Mouse (Mus musculus) right cerebral cortex, postnatal 36 days (tissue): ENCODE results near the gene Olfr624.
"Not testable (repeated sequence)": the region's sequence is repeated elsewhere in the genome, so short reads cannot be mapped to it uniquely, and the experiment has no call there.

Experiments used
- DNase-seq, 2 experiments: peaks; one replicate each; pipeline ENCODE4 v3.0.0; 2022; ENCODE audit warnings: low spot score in 2 of 2, mixed read lengths in 1 of 2

Olfr624 gene

DNA sequence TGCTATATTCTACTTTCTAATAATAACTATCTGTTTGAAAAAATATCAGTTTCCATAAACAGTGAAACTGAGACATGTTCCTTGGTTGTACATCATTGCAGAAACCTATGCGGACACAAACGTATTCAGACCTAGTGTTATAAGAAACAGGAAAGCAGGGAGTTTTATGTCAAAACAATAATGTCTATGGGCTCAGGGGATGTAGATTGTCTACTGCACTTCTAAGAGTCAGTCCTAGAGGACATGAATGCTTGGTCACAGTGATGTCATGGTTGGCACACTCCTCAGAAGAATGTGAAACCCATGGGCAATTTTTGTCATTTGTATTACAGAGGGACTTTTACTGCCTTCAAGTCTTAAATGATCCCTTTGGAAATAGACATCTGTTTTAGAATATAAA is at the start of gene Olfr624:
Gene Olfr624, minus strand, starts transcription at position 101 of the 400 bp plus-strand sequence.
- no peak for DNase-seq

DNA sequence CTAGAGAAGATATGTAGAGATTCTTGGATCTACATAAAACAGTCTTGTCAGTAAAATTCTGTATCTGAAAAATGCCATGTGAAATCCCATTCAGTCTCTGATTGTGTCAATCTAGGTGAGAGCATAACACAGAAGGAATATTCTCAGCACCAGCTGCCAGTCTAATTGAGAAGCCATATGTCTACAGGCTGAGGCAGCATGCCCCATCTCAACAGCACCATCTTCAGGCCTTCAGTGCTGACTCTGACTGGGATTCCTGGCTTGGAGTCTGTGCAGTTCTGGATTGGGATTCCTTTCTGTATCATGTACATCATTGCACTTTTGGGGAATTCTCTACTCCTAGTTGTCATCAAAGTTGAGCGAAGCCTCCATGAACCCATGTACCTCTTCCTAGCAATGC is 45.4 kb upstream of the Olfr624 start:
- not testable (repeated sequence) for DNase-seq

DNA sequence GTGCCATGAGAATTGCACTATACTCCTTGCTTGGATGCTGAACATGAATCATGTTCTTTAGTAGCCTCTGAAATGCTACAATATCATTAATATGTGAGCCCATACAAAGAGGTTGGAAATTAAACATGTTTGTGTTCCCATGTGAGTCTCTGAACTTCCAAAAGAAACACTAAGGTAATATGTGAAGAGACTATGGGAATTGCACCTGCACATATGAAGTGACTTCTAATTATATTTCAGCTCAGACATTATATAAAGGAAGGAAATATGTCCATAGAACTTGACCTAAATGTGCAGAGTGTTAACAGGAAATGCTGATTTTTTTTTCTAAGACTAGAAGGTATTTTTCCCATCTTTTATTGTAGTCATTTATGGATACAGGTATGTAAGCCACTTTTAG is 43.4 kb upstream of the Olfr624 start, which contains the start of gene Olfr243:
Gene Olfr243, plus strand, starts transcription at position 301 of the 400 bp plus-strand sequence.
- no peak for DNase-seq

DNA sequence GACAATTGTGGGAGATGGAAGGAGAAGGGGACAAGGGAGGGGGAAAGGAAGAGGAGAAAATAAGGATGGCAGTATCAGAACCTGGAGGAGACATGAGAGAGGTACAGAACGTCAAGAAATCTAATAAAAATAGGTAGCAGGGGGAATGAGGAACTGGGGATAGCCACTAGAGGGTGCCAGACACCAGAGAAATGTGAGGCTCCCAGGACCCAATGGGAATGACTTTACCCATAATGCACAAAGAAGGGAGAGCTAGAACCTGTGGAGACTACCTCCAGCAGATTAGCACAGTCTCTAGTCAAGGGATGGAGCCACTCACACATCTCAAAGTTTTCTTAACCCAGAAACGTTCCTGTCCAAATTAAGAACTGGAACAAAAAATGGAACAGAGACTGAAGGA is 41.0 kb upstream of the Olfr624 start:
- DNase-seq = no peak

DNA sequence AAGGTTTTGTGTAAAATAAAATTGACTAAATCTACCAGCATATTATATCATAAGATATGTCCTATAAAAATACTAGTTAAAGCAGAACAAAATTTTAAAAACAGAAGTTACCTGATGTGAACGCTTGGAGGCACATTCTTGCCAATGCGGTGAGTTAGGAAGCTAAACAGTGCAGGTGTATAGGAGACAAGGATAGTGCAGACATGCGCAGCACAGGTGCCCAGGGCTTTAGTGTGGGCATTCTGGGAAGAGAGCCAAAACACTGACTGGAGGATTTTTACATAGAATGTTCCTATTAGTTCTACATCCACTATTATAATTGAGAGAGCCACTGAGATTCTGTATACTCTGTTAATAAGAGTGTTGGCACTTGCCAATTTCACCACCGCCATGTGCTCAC is 28.5 kb upstream of the Olfr624 start:
- no peak for DNase-seq

DNA sequence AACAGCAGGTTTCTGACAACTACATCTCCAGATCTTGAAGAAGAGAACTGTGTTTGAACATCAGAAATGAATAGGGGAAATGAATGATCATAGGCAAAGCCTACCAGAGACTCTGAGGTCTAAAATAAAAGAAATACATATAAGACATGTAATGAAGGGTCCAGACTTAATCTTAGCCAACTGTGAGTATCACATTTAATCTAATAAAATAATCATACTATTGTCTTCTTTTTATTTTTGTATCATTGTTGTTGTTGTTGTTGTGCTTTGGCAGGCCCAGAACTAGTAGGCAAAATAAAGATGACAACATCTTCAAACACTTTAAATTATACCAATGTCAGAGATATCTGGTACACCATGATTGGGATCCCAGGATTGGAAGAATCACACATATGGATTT is 11.4 kb upstream of the Olfr624 start, which contains the start of gene Olfr625-ps1:
Gene Olfr625-ps1, plus strand, starts transcription at position 301 of the 400 bp plus-strand sequence.
- no peak for DNase-seq

DNA sequence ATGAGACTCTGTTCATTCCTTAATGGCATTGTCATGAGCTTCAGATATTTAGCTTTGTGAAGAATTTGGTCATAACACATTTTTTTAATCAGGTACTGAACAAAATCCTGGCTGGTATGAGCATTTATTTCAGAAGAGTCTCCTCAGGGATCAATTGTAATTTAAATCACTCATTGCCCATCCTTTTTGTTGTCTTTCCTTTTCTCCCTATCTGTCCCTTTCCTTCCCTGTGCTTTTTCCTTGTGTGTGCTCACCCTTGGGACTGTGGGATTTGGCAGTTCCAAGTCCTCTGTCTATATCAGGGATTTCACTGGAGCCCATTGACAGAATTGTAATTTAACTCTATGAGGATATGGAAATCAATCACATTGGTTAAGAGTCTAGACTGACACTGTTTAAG is 7.4 kb downstream of the Olfr624 start, which contains the start of gene Olfr623:
Gene Olfr623, minus strand, starts transcription at position 101 of the 400 bp plus-strand sequence.
- DNase-seq = no peak

DNA sequence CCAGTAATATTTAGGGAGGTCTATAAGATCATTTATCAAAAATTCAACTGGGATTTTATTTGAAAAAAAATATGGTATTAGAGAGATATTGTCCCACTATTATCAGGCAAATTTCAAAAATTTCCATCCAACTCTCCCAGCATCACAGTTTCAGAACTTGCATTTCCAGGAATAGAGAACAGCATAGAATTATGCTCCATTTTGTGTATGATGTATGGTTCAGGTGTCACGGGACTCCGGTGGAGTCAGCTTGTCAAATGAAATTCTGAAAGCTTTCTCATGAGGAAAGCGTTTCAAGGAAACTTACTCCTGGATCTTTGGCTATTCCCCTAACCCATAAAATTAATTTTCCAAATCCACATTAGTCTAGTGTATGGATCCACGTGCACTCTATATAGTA is 26.9 kb downstream of the Olfr624 start:
- no peak for DNase-seq

DNA sequence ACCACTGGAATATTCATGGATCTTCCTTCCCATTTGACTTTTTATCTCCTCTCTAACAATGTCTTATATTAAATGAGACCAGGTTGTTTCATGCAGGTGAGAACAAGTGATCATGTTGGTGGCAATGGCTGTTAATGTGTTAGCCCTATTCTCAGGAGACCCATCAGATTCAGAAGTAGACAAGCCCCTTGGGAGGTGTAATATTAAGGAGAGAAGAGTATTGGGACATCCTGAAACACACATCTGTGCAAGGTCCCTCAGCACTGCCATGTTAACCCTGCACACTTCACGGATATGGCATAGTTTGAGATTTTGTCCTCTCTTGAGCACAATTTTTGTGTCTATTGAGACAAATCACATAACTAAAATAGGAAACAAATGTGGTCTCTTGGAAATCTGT is 28.4 kb downstream of the Olfr624 start, which contains the start of gene Olfr622:
Gene Olfr622, minus strand, starts transcription at position 101 of the 400 bp plus-strand sequence.
- DNase-seq = no peak

DNA sequence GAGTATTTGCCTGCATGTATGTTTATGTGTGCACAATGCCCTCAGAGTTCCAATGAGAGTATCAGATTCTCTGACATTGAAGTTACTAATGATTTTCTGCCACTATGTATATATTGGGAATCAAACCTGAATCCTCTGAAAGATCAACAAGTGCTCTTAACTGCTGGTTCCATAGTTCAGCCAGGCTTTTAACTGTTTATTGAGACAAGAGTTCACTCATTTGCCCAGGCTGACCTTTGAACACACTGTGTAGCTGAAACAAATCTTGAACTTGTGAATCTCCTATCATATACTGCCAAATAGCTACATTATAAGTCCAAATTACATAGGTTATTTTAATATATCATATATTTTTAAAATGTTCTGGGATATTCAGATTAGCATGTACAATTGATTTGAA is 34.2 kb downstream of the Olfr624 start:
- no peak for DNase-seq
